Mouse (Mus musculus) liver, embryonic 14.5 days (tissue): ENCODE data around the gene Msx3. TPM values are rescaled to one million over a fixed set of nuclear protein-coding genes. Genes with fewer than 3 reads are reported as not detected.
A peak's percentile ranks its signal among the peaks of the same experiment; 100 is the strongest.

Experiments
- ATAC-seq: fragments of 200-750 bp; cut with Nextera tagmentation; 2 replicates; pipeline ENCODE4 v1.8.0; 2017; ENCODE audit warnings: moderate number of reproducible peaks, mild to moderate bottlenecking, moderate library complexity; ENCODE audit not compliant: insufficient read depth
- DNase-seq, 3 experiments: peaks; one replicate each; pipeline ENCODE4 v3.0.0-alpha.2; 2012 to 2013; ENCODE audit warnings: low read depth in 3 of 3, low spot score in 3 of 3
- H3K27ac ChIP-seq: fragments of 300-500 bp; sonication (generic); 2 replicates; pipeline ENCODE4 v1.5.1; 2014; ENCODE audit warnings: moderate library complexity, mild to moderate bottlenecking, control low read depth, inconsistent platforms
- H3K27me3 ChIP-seq: fragments of 300-500 bp; sonication (generic); 2 replicates; pipeline ENCODE4 v1.6.1; 2014; ENCODE audit warnings: mild to moderate bottlenecking, low read length, moderate library complexity; ENCODE audit not compliant: control insufficient read depth, insufficient read depth
- H3K36me3 ChIP-seq: fragments of 300-500 bp; sonication (generic); replicated peaks from 2 replicates; pipeline ENCODE4 v1.6.1; 2014; ENCODE audit warnings: low read depth; ENCODE audit not compliant: control insufficient read depth, insufficient read depth
- H3K4me1 ChIP-seq, 2 experiments: fragments of 200-500 bp in 1 of 2; fragments of 300-500 bp in 1 of 2; sonication (generic) in 1 of 2; replicated peaks; 2 replicates each; pipeline ENCODE4 v1.6.1; 2012 to 2014; ENCODE audit warnings: antibody characterized with exemption in 1 of 2, inconsistent platforms in 1 of 2, low read length in 1 of 2; ENCODE audit not compliant: control insufficient read depth in 2 of 2, insufficient read depth in 2 of 2
- H3K4me2 ChIP-seq: fragments of 300-500 bp; sonication (generic); 2 replicates; pipeline ENCODE4 v1.6.1; 2014; ENCODE audit warnings: low read depth, mild to moderate bottlenecking, control low read depth, moderate library complexity
- H3K4me3 ChIP-seq, 2 experiments: fragments of 200-500 bp in 1 of 2; fragments of 300-500 bp in 1 of 2; sonication (generic) in 1 of 2; 2 replicates each; pipeline ENCODE4 v1.5.1; 2012 to 2014; ENCODE audit warnings: low read depth in 2 of 2, low read length in 2 of 2, mild to moderate bottlenecking in 2 of 2, control low read depth in 1 of 2, inconsistent platforms in 1 of 2, moderate library complexity in 1 of 2; ENCODE audit not compliant: insufficient read depth in 1 of 2
- H3K9ac ChIP-seq: fragments of 300-500 bp; sonication (generic); replicated peaks from 2 replicates; pipeline ENCODE4 v1.6.1; 2014; ENCODE audit warnings: mild to moderate bottlenecking, control low read depth, moderate library complexity
- H3K9me3 ChIP-seq: fragments of 300-500 bp; sonication (generic); 2 replicates; pipeline ENCODE4 v1.6.1; 2016; ENCODE audit warnings: low read length, mixed read lengths; ENCODE audit not compliant: control insufficient read depth
- CTCF ChIP-seq: IDR thresholded peaks from 2 replicates; pipeline ENCODE4 v1.5.1; 2016; ENCODE audit warnings: antibody characterized with exemption, low read depth, control low read depth
- EP300 ChIP-seq: IDR thresholded peaks from 2 replicates; pipeline ENCODE4 v1.6.1; 2016; ENCODE audit warnings: antibody characterized with exemption, low read depth
- WGBS: fragments of 180-500 bp; shearing (Covaris S2); extraction: QIAGEN DNeasy Blood & Tissue Kit; methylation state at CpG from one replicate; pipeline ENCODE4 v1.1.7; 2014; ENCODE audit not compliant: insufficient replicate concordance; 5-methylcytosine and 5-hydroxymethylcytosine counted together
- polyA plus RNA-seq, 2 experiments: library from polyadenylated mRNA; depleted of rRNA in 1 of 2; stranded (reverse) in 1 of 2; unstranded in 1 of 2; fragments of >200 nt; fragmentation: Nextera tagmentation in 1 of 2; extraction: Ambion mirVana in 1 of 2; gene quantifications; 2 replicates each; pipeline versions ENCODE4 v1.2.1 to v1.2.3; 2012 to 2014

Gene Msx3
- polyA plus RNA-seq, 2 experiments: not detected

- WGBS: 5% methylated on average over 24 of the region's 24 CpGs
- H3K36me3 ChIP-seq: no peaks in the 10 kb centered on the region
- DNase-seq (peak; percentile 13 to 16 (median 14)), ATAC-seq (no peak)
- H3K4me2 ChIP-seq: no peak overlapping the region
- no peaks in the 10 kb centered on the region for H3K9me3 ChIP-seq
- no peak overlapping the region for H3K9ac ChIP-seq
- peaks cover 33% of the 10 kb centered on the region for H3K27me3 ChIP-seq
- TF ChIP-seq EP300 (no peak), CTCF (no peak)
- no peaks in the 10 kb centered on the region for H3K4me1 ChIP-seq
- H3K27ac ChIP-seq: no peak overlapping the region
- no peak overlapping the region for H3K4me3 ChIP-seq
These were observed 31.7 kb upstream of the Msx3 start for GRCm38 (mm10) chr7:140080503-140081156.

- no peaks in the 10 kb centered on the region for H3K4me1 ChIP-seq
- DNase-seq (peak; percentile 35 to 48 (median 46)), ATAC-seq (no peak)
- H3K4me3 ChIP-seq: no peak overlapping the region
- H3K9me3 ChIP-seq: no peaks in the 10 kb centered on the region
- TF ChIP-seq CTCF: peak; percentile 76
- TF ChIP-seq EP300: no peak
- H3K4me2 ChIP-seq: no peak overlapping the region
- H3K27me3 ChIP-seq: peaks cover 33% of the 10 kb centered on the region
- 6% methylated on average over 5 of the region's 5 CpGs for WGBS
- no peak overlapping the region for H3K9ac ChIP-seq
- no peak overlapping the region for H3K27ac ChIP-seq
- H3K36me3 ChIP-seq: no peaks in the 10 kb centered on the region
These were observed 29.8 kb upstream of the Msx3 start for GRCm38 (mm10) chr7:140078711-140079110.

- H3K27ac ChIP-seq: no peak overlapping the region
- H3K9me3 ChIP-seq: no peaks in the 10 kb centered on the region
- no peak overlapping the region for H3K9ac ChIP-seq
- 47% methylated on average over 6 of the region's 6 CpGs for WGBS
- no peaks in the 10 kb centered on the region for H3K4me1 ChIP-seq
- TF ChIP-seq EP300 (no peak), CTCF (no peak)
- no peak overlapping the region for H3K4me3 ChIP-seq
- H3K4me2 ChIP-seq: no peak overlapping the region
- peaks cover 33% of the 10 kb centered on the region for H3K27me3 ChIP-seq
- H3K36me3 ChIP-seq: no peaks in the 10 kb centered on the region
- ATAC-seq (no peak), DNase-seq (no peak)
These were observed 28.8 kb upstream of the Msx3 start for GRCm38 (mm10) chr7:140077698-140078097.

GRCm38 (mm10) chr7:140070042-140070711, 21.3 kb upstream of the Msx3 start:
- ATAC-seq (peak; percentile 33; the same call in 1 of the 2 replicates), DNase-seq (no peak)
- 22% methylated on average over 37 of the region's 39 CpGs for WGBS
- Histone ChIP-seq H3K4me2 (peak overlapping the region; percentile 30; the same call in 1 of the 2 replicates), H3K4me3 (no peak overlapping the region), H3K9ac (no peak overlapping the region), H3K4me1 (no peaks in the 10 kb centered on the region), H3K27ac (no peak overlapping the region), H3K9me3 (no peaks in the 10 kb centered on the region), H3K36me3 (no peaks in the 10 kb centered on the region), H3K27me3 (no peaks in the 10 kb centered on the region; the same call in 1 of the 2 replicates)
- TF ChIP-seq CTCF (no peak), EP300 (no peak)

GRCm38 (mm10) chr7:140067397-140067796, 18.5 kb upstream of the Msx3 start:
- TF ChIP-seq EP300 (no peak), CTCF (no peak)
- no peak overlapping the region for H3K4me3 ChIP-seq
- peaks cover 5% of the 10 kb centered on the region for H3K27me3 ChIP-seq
- no peaks in the 10 kb centered on the region for H3K4me1 ChIP-seq
- H3K9me3 ChIP-seq: no peaks in the 10 kb centered on the region
- no peak overlapping the region for H3K9ac ChIP-seq
- no peak for DNase-seq
- no peak overlapping the region for H3K27ac ChIP-seq
- H3K36me3 ChIP-seq: no peaks in the 10 kb centered on the region
- ATAC-seq: no peak
- WGBS: 36% methylated on average over 6 of the region's 6 CpGs
- no peak overlapping the region for H3K4me2 ChIP-seq
